8 mouse cellular contexts compared by ENCODE assay signal in genomic region chr9:13748798-13749674, GRCm38 (mm10). TPM values are rescaled to one million over a fixed set of nuclear protein-coding genes. Genes with fewer than 3 reads are reported as not detected.
DNase-seq lines count a peak whose midpoint lies in the region; ATAC-seq and TF ChIP-seq lines count a peak whose summit lies in the region.

No protein-coding gene starts in this region.

- peak; percentile 82 for TF ChIP-seq POLR2A in cortical plate, adult 2 months (IDR thresholded peaks at IDR 0.05; ENCODE audit: extremely low read depth, insufficient read depth, low read length)

- H3K27ac ChIP-seq in cortical plate, adult 2 months (ENCODE audit: insufficient read depth, low read length) = peak overlapping the region; percentile 89

- H3K4me1 ChIP-seq in cortical plate, adult 2 months (ENCODE audit: control insufficient read depth, insufficient read depth, low read length) = peaks cover 2% of the 10 kb centered on the region; the same call in 1 of the 2 replicates

- TF ChIP-seq CTCF in cortical plate, adult 2 months (IDR thresholded peaks at IDR 0.05; ENCODE audit: extremely low read depth, insufficient read depth, low read length) = no peak

- peak; percentile 98 for DNase-seq in gastrocnemius, postnatal 10 days
- peak; percentile 88 to 98 for DNase-seq in left cerebral cortex, postnatal 10 days (ENCODE audit: extremely low spot score in 1 of 2, low spot score in 2 of 2)
- peak; percentile 98 for DNase-seq in right cerebral cortex, postnatal 25 days
- peak; percentile 93 to 94 for DNase-seq in urinary bladder, postnatal 4 days (ENCODE audit: low spot score in 2 of 2)

- intact Hi-C loops in left cerebral cortex, postnatal 10 days (cut with DNase I) = no loop called here

- H3K4me3 ChIP-seq in cortical plate, adult 2 months (ENCODE audit: insufficient read depth, low read length) = peak overlapping the region; percentile 71

- peak; percentile 94 for ATAC-seq in activated CD4-positive, CD25-positive, alpha-beta regulatory T cell, adult 4 months
- ATAC-seq in inflammation-experienced regulatory T-cells, adult 6 months = peak; percentile 94
- peak; percentile 96 for ATAC-seq in megakaryocyte-erythroid progenitor cell, adult 5-6 weeks (replicated peaks; ENCODE audit: low FRiP score, low TSS enrichment, poor library complexity, severe bottlenecking)

RNA-seq across cellular contexts. Expression of gene Mtmr2, which starts 0.8 kb away (rescaled TPM):
- 10 to 100 TPM; 27.8 to 31.5 TPM for polyA plus RNA-seq in activated CD4-positive, CD25-positive, alpha-beta regulatory T cell, adult 4 months (2017; shearing (Covaris generic))
- polyA plus RNA-seq in cortical plate, adult 2 months (2012; rRNA removed) = 29.4 and 29.9 TPM in 2 replicates
- 10 to 100 TPM; 29.0 to 31.5 TPM for total RNA-seq in gastrocnemius, postnatal 10 days (2021)
- polyA plus RNA-seq in inflammation-experienced regulatory T-cells, adult 6 months (2017; shearing (Covaris generic)) = 10 to 100 TPM; 22.9 to 35.0 (median 34.2) TPM
- total RNA-seq in left cerebral cortex, postnatal 10 days (2021) = 10 to 100 TPM; 42.9 to 44.4 TPM
- 21.4 and 25.0 TPM in 2 replicates for total RNA-seq in megakaryocyte-erythroid progenitor cell, adult 5-6 weeks (2014; fragmentation: Nextera tagmentation)
- 41.2 and 52.9 TPM in 2 replicates for total RNA-seq in megakaryocyte-erythroid progenitor cell, adult 5-6 weeks (2017)

Comparison
In these comparisons a context has a peak if more than half of its experiments do, and no peak if none do; other contexts are left out.
1. Peak in every context shown above with its lines: DNase-seq, ATAC-seq, H3K4me3 ChIP-seq and H3K27ac ChIP-seq.